Mouse (Mus musculus) gastrocnemius, postnatal 36 days (tissue): Measurements from ENCODE around the gene Iqch. TPM values are rescaled to one million over a fixed set of nuclear protein-coding genes. Genes with fewer than 3 reads are reported as not detected.
"Not testable (repeated sequence)": the region's sequence is repeated elsewhere in the genome, so short reads cannot be mapped to it uniquely, and the experiment has no call there.

ENCODE experiments used
- DNase-seq, 2 experiments: peaks; one replicate each; pipeline ENCODE4 v3.0.0; 2022
- intact Hi-C: fragments of 180-260 bp; cut with DNase I; formaldehyde crosslinking; loops from one replicate; pipeline ENCODE4 v1.15.1; 2025
- total RNA-seq, 2 experiments: library from RNA; stranded (reverse); gene quantifications; 2 replicates each; pipeline ENCODE4 v1.2.3; 2021

The Iqch gene
- total RNA-seq, 2 experiments from 2014 or later, result not detected

- DNase-seq, result no peak
- intact Hi-C loops, result loop anchor here (2.0 kb wide), 1 partner anchor 269 kb away; no protein-coding TSS in a partner anchor
Measured at GRCm38 (mm10) chr9:63571895-63572294, 30.4 kb downstream of the Iqch start.

GRCm38 (mm10) chr9:63568808-63569207 is 33.5 kb downstream of the Iqch start:
- no peak for DNase-seq
- intact Hi-C loops, result no loop called here

- intact Hi-C loops, result no loop called here
- DNase-seq, result no peak
Measured at GRCm38 (mm10) chr9:63568314-63568713, 34.0 kb downstream of the Iqch start.

GRCm38 (mm10) chr9:63563436-63563835 is 38.9 kb downstream of the Iqch start:
- no peak for DNase-seq
- intact Hi-C loops, result no loop called here

- intact Hi-C loops, result no loop called here
- no peak for DNase-seq
Measured at GRCm38 (mm10) chr9:63561931-63562330, 40.4 kb downstream of the Iqch start.

- DNase-seq, result no peak
- intact Hi-C loops, result no loop called here
Measured at GRCm38 (mm10) chr9:63556933-63557332, 45.4 kb downstream of the Iqch start.

- intact Hi-C loops, result no loop called here
Measured at GRCm38 (mm10) chr9:63556316-63556715, 46.0 kb downstream of the Iqch start.

GRCm38 (mm10) chr9:63555460-63555990 is 46.8 kb downstream of the Iqch start:
- DNase-seq, result no peak
- intact Hi-C loops, result no loop called here

More at GRCm38 (mm10) chr9:63556316-63556715, 46.0 kb downstream of the Iqch start:
- no peak for DNase-seq

- no peak for DNase-seq
- intact Hi-C loops, result no loop called here
Measured at GRCm38 (mm10) chr9:63553628-63554027, 48.7 kb downstream of the Iqch start.

- intact Hi-C loops, DNase-seq: not testable (repeated sequence)
Measured at GRCm38 (mm10) chr9:63550701-63551100, 51.6 kb downstream of the Iqch start.

GRCm38 (mm10) chr9:63548966-63549365 is 53.3 kb downstream of the Iqch start:
- no peak for DNase-seq
- intact Hi-C loops, result no loop called here

- DNase-seq, result no peak
- intact Hi-C loops, result no loop called here
Measured at GRCm38 (mm10) chr9:63541926-63542325, 60.4 kb downstream of the Iqch start.

GRCm38 (mm10) chr9:63541301-63541700 is 61.0 kb downstream of the Iqch start:
- DNase-seq, result no peak
- intact Hi-C loops, result no loop called here

- intact Hi-C loops, result no loop called here
- DNase-seq, result no peak
Measured at GRCm38 (mm10) chr9:63537489-63537888, 64.8 kb downstream of the Iqch start.

- intact Hi-C loops, result no loop called here
- DNase-seq, result no peak
Measured at GRCm38 (mm10) chr9:63535042-63535441, 67.3 kb downstream of the Iqch start.

- DNase-seq, result no peak
- intact Hi-C loops, result no loop called here
Measured at GRCm38 (mm10) chr9:63534371-63534780, 67.9 kb downstream of the Iqch start.

GRCm38 (mm10) chr9:63532966-63533711 is 69.2 kb downstream of the Iqch start:
- intact Hi-C loops, result no loop called here
- no peak for DNase-seq

GRCm38 (mm10) chr9:63523937-63524253 is 78.4 kb downstream of the Iqch start:
- DNase-seq, result no peak
- intact Hi-C loops, result no loop called here

- DNase-seq, result no peak
- intact Hi-C loops, result no loop called here
Measured at GRCm38 (mm10) chr9:63523251-63523936, 78.9 kb downstream of the Iqch start.

GRCm38 (mm10) chr9:63512851-63513250 is 89.4 kb downstream of the Iqch start:
- DNase-seq, result no peak
- intact Hi-C loops, result loop anchor here (10.0 kb wide), 1 partner anchor 1658 kb away; no protein-coding TSS in a partner anchor

- intact Hi-C loops, result loop anchor here (10.0 kb wide), 1 partner anchor 1656 kb away; no protein-coding TSS in a partner anchor
Measured at GRCm38 (mm10) chr9:63511034-63511433, 91.3 kb downstream of the Iqch start.

GRCm38 (mm10) chr9:63507110-63507509 is 95.2 kb downstream of the Iqch start:
- DNase-seq, result no peak
- intact Hi-C loops, result no loop called here

More at GRCm38 (mm10) chr9:63511034-63511433, 91.3 kb downstream of the Iqch start:
- DNase-seq, result no peak
